Mouse (Mus musculus) E14TG2a.4 (cell line): ENCODE measurements around the gene Gsta3.

Experiments
- CTCF ChIP-seq: conservative IDR thresholded peaks from 2 replicates; pipeline ENCODE4 v1.5.1; 2014; ENCODE audit warnings: low read length
- POU5F1 ChIP-seq: IDR thresholded peaks from 2 replicates; pipeline ENCODE4 v1.6.1; 2014; ENCODE audit warnings: low read length, borderline replicate concordance

DNA sequence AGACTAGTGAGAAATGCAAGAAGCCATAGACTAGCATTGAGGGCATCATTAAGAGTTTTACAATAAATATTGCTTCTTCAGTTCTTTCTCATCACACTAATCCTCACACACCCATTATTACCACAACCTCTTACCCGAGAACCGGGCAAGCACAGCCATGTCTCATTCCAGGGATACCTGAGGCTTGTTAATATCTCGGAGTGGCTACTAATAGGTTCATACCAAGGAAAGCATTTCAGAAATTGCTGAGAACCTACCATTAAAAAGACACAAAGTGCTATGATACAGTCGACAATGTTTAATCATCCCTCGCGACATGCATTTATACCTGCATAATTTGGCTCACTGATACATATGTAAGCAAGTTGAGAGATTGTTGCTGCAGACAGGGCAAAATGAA is 5.0 kb upstream of the Gsta3 start:
- TF ChIP-seq CTCF (no peak), POU5F1 (no peak)
